Mouse (Mus musculus) kidney, postnatal 0 days (tissue): ENCODE results near the gene Fcho2. TPM values are rescaled to one million over a fixed set of nuclear protein-coding genes. Genes with fewer than 3 reads are reported as not detected.
A peak's percentile ranks its signal among the peaks of the same experiment; 100 is the strongest.

ENCODE experiments used
- ATAC-seq: fragments of 200-750 bp; cut with Nextera tagmentation; replicated peaks from 2 replicates; pipeline ENCODE4 v1.8.0; 2017; ENCODE audit warnings: low read depth, moderate number of reproducible peaks, moderate TSS enrichment, moderate library complexity; ENCODE audit not compliant: low FRiP score
- DNase-seq: peaks from one replicate; pipeline ENCODE4 v3.0.0-alpha.2; 2016; ENCODE audit warnings: low spot score
- H3K27ac ChIP-seq: fragments of 300-500 bp; sonication (generic); 2 replicates; pipeline ENCODE4 v1.5.1; 2014; ENCODE audit warnings: mild to moderate bottlenecking
- H3K27me3 ChIP-seq: fragments of 300-500 bp; sonication (generic); 2 replicates; pipeline ENCODE4 v1.6.1; 2014; ENCODE audit warnings: low read length, mixed read lengths; ENCODE audit not compliant: insufficient read depth
- H3K36me3 ChIP-seq: fragments of 300-500 bp; sonication (generic); 2 replicates; pipeline ENCODE4 v1.6.1; 2014; ENCODE audit warnings: low read length, mixed read lengths; ENCODE audit not compliant: insufficient read depth
- H3K4me1 ChIP-seq: fragments of 300-500 bp; sonication (generic); replicated peaks from 2 replicates; pipeline ENCODE4 v1.6.1; 2014; ENCODE audit warnings: antibody characterized with exemption, low read length, mixed read lengths; ENCODE audit not compliant: insufficient read depth
- H3K4me2 ChIP-seq: fragments of 300-500 bp; sonication (generic); 2 replicates; pipeline ENCODE4 v1.6.1; 2014; ENCODE audit warnings: mild to moderate bottlenecking, low read length, moderate library complexity, mixed read lengths
- H3K4me3 ChIP-seq: fragments of 300-500 bp; sonication (generic); replicated peaks from 2 replicates; pipeline ENCODE4 v1.5.1; 2014; ENCODE audit warnings: low read depth, low read length
- H3K9ac ChIP-seq: fragments of 300-500 bp; sonication (generic); 2 replicates; pipeline ENCODE4 v1.6.1; 2014; ENCODE audit warnings: low read depth, low read length
- H3K9me3 ChIP-seq: fragments of 300-500 bp; sonication (generic); replicated peaks from 2 replicates; pipeline ENCODE4 v1.6.1; 2016; ENCODE audit warnings: low read length, inconsistent platforms, mixed read lengths
- CTCF ChIP-seq: IDR thresholded peaks from 2 replicates; pipeline ENCODE4 v1.5.1; 2016; ENCODE audit warnings: antibody characterized with exemption, low read depth, mild to moderate bottlenecking, moderate library complexity
- WGBS: fragments of 180-500 bp; shearing (Covaris S2); extraction: QIAGEN DNeasy Blood & Tissue Kit; methylation state at CpG from one replicate; pipeline ENCODE4 v1.1.7; 2014; 5-methylcytosine and 5-hydroxymethylcytosine counted together
- polyA plus RNA-seq: library from polyadenylated mRNA; unstranded; fragments of >200 nt; fragmentation: Nextera tagmentation; extraction: Ambion mirVana; gene quantifications from 2 replicates; pipeline ENCODE4 v1.2.1, GENCODE M21; 2015

The Fcho2 gene
- polyA plus RNA-seq, 1 experiment from 2014 or later, result 33.0 TPM

- no peak for ATAC-seq
- Histone ChIP-seq H3K4me3 (no peak overlapping the region), H3K9ac (no peak overlapping the region), H3K4me1 (peaks cover 11% of the 10 kb centered on the region), H3K27ac (peak overlapping the region; percentile 8; the same call in 1 of the 2 replicates), H3K27me3 (no peaks in the 10 kb centered on the region), H3K36me3 (no peaks in the 10 kb centered on the region), H3K4me2 (peak overlapping the region; percentile 23; the same call in 1 of the 2 replicates), H3K9me3 (no peaks in the 10 kb centered on the region)
- DNase-seq, result no peak
- WGBS, result 85% methylated on average over 13 of the region's 13 CpGs
- no peak for TF ChIP-seq CTCF
These were observed 123.2 kb downstream of the Fcho2 start for GRCm38 (mm10) chr13:98691956-98692515.

GRCm38 (mm10) chr13:98690886-98691285 is 124.4 kb downstream of the Fcho2 start:
- no peak overlapping the region for H3K27ac ChIP-seq
- no peak for DNase-seq
- H3K4me3 ChIP-seq, result no peak overlapping the region
- no peak overlapping the region for H3K9ac ChIP-seq
- no peaks in the 10 kb centered on the region for H3K27me3 ChIP-seq
- TF ChIP-seq CTCF, result no peak
- no peaks in the 10 kb centered on the region for H3K9me3 ChIP-seq
- H3K4me2 ChIP-seq, result peak overlapping the region; percentile 37; the same call in 1 of the 2 replicates
- H3K36me3 ChIP-seq, result no peaks in the 10 kb centered on the region
- 78% methylated on average over 11 of the region's 11 CpGs for whole genome bisulfite sequencing
- peaks cover 10% of the 10 kb centered on the region for H3K4me1 ChIP-seq
- ATAC-seq, result no peak

GRCm38 (mm10) chr13:98689605-98690290 is 125.5 kb downstream of the Fcho2 start:
- 56% methylated on average over 11 of the region's 11 CpGs for WGBS
- Histone ChIP-seq H3K9me3 (no peaks in the 10 kb centered on the region), H3K4me3 (no peak overlapping the region), H3K9ac (0 out of 2 replicates have a peak overlapping the region, but pooled peaks have one; percentile 8), H3K27ac (no peak overlapping the region), H3K4me2 (peak overlapping the region; percentile 11; the same call in 1 of the 2 replicates), H3K4me1 (0 out of 2 replicates have a peak, but pooled peaks cover 3% of the 10 kb centered on the region), H3K27me3 (no peaks in the 10 kb centered on the region), H3K36me3 (no peaks in the 10 kb centered on the region)
- no peak for ATAC-seq
- no peak for TF ChIP-seq CTCF
- no peak for DNase-seq

GRCm38 (mm10) chr13:98687931-98688330 is 127.3 kb downstream of the Fcho2 start:
- 55% methylated on average over 9 of the region's 9 CpGs for WGBS
- no peak for ATAC-seq
- H3K4me1 ChIP-seq, result 0 out of 2 replicates have a peak, but pooled peaks cover 4% of the 10 kb centered on the region
- no peaks in the 10 kb centered on the region for H3K9me3 ChIP-seq
- H3K36me3 ChIP-seq, result no peaks in the 10 kb centered on the region
- no peak for TF ChIP-seq CTCF
- no peaks in the 10 kb centered on the region for H3K27me3 ChIP-seq
- no peak overlapping the region for H3K27ac ChIP-seq
- DNase-seq, result no peak
- H3K4me2 ChIP-seq, result no peak overlapping the region
- H3K9ac ChIP-seq, result no peak overlapping the region
- no peak overlapping the region for H3K4me3 ChIP-seq

DNA sequence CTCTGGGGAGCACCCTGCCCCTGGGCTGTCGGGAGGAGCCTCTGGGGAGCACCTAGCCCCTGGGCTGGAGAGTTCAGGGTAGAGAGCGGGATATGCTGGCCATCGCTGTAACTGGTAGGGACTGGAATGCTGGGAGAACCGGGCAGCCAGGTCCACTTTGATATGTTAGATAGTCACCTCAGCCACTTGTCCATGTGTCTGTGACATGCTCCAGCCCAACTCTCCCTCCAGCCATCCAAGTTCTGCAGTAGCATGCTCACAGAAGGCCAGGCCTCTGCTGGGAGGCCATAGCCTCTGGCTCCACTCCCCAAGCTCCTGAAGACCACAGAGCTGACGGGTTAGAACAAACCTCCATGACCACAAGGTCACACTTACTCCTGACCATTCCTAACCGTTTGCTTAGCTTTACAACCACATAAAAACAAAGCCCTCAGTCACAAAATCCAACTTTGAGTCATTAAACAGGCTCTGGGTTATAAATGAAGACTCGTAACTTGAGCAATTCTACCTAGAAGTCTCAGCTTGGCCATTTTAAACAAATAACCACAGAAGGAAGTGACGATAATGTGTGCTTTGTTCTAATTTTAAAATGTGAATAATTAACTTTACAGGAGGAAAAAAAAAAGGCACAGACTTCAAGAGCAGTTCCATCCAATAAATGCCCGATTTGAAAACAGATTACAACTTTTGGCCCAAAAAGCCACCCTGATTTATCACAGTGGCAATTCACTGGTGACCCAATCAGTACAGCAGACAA is 130.9 kb downstream of the Fcho2 start:
- ATAC-seq, result 0 out of 2 replicates have a peak, but pooled peaks have one; percentile 10

GRCm38 (mm10) chr13:98683412-98683811 is 131.8 kb downstream of the Fcho2 start:
- Histone ChIP-seq H3K27ac (no peak overlapping the region), H3K4me2 (no peak overlapping the region)
- ATAC-seq, result no peak

More for the DNA sequence above, 130.9 kb downstream of the Fcho2 start:
- Histone ChIP-seq H3K27me3 (no peaks in the 10 kb centered on the region), H3K36me3 (no peaks in the 10 kb centered on the region), H3K9me3 (no peaks in the 10 kb centered on the region), H3K4me2 (no peak overlapping the region), H3K9ac (no peak overlapping the region), H3K27ac (peak overlapping the region; percentile 82), H3K4me1 (peaks cover 15% of the 10 kb centered on the region; the same call in 1 of the 2 replicates), H3K4me3 (no peak overlapping the region)
- WGBS, result 35% methylated on average over 8 of the region's 9 CpGs
- no peak for TF ChIP-seq CTCF
- DNase-seq, result peak; percentile 50

More at GRCm38 (mm10) chr13:98683412-98683811, 131.8 kb downstream of the Fcho2 start:
- no peak overlapping the region for H3K4me3 ChIP-seq
- WGBS, result 85% methylated on average over 2 of the region's 2 CpGs
- no peaks in the 10 kb centered on the region for H3K9me3 ChIP-seq
- H3K27me3 ChIP-seq, result no peaks in the 10 kb centered on the region
- peaks cover 18% of the 10 kb centered on the region; the same call in 1 of the 2 replicates for H3K4me1 ChIP-seq
- H3K36me3 ChIP-seq, result no peaks in the 10 kb centered on the region
- no peak overlapping the region for H3K9ac ChIP-seq
- TF ChIP-seq CTCF, result no peak
- no peak for DNase-seq
